ENCODE assay signal across 8 mouse cellular contexts in the genomic region with DNA sequence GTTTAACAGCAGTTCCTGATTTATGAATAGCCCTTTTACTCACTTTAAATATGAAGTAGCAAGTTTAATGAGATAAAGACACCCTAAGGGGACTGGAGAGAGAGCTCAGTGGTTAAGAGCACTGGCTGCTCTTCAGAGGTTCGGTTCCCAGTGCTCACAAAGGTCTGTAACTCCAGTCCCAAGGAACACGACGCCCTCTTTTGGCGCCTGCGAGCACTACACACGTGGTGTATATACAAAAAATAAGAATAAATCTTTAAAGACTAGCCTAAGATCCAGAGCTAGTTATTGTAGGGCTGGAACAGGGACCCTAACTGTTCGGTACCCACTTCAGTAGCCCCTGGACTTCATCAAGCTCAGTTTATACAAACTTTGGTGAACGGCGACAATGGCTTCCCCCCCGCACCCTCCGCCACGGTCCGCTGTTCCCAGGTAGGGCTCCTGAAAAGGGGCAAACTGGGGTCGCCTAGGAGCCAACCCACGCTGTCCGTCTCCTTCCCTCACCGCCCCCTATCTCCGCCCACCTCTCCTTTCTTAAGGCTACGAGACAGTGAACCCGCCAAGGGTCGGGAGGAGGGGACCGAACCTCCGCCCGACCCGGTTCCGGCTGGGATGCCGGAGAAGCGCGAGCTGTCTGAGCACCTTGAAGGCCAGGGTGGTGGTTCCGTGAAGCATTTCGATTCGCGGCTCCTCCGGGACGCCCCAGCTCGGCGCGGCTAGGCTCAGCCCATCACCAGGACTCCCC. TPM values are rescaled to one million over a fixed set of nuclear protein-coding genes. Genes with fewer than 3 reads are reported as not detected.
DNase-seq lines count a peak whose midpoint lies in the region; ATAC-seq and TF ChIP-seq lines count a peak whose summit lies in the region.

No protein-coding gene starts in this region.

- H3K4me1 ChIP-seq in kidney, adult 2 months (ENCODE audit: control insufficient read depth, insufficient read depth, low read length): no peaks in the 10 kb centered on the region
- H3K4me1 ChIP-seq in ES-E14 (ENCODE audit: control insufficient read depth in 2 of 2, insufficient read depth in 2 of 2, low read length in 2 of 2, poor library complexity in 1 of 2): peaks cover 0 to 6% of the 10 kb centered on the region in 2 experiments; a peak in 2 of 4 replicates
- H3K4me1 ChIP-seq in limb, embryonic 12.5 days (replicated peaks): peaks cover 12% of the 10 kb centered on the region
- H3K4me1 ChIP-seq in neural tube, embryonic 11.5 days (ENCODE audit: control insufficient read depth, insufficient read depth, low read length): no peaks in the 10 kb centered on the region

- no peak for TF ChIP-seq POLR2A in kidney, adult 2 months (IDR thresholded peaks at IDR 0.05; ENCODE audit: low read depth, low read length)

- 1% methylated on average over 38 of the region's 38 CpGs for WGBS in kidney, adult 2 months
- WGBS in limb, embryonic 12.5 days: 2% methylated on average over 38 of the region's 38 CpGs
- 2% methylated on average over 38 of the region's 38 CpGs for WGBS in neural tube, embryonic 11.5 days

- TF ChIP-seq CTCF in kidney, adult 2 months (conservative IDR thresholded peaks at IDR 0.05; ENCODE audit: insufficient read depth, insufficient read length, low read depth, low read length): no peak

- peak overlapping the region; percentile 98 for H3K4me3 ChIP-seq in kidney, adult 2 months (ENCODE audit: insufficient read depth, low read depth, low read length)
- peak overlapping the region; percentile 90 to 91 for H3K4me3 ChIP-seq in ES-E14 (ENCODE audit: insufficient read depth in 1 of 2, low read depth in 1 of 2, low read length in 2 of 2, poor library complexity in 1 of 2, severe bottlenecking in 1 of 2)
- peak overlapping the region; percentile 83 for H3K4me3 ChIP-seq in limb, embryonic 12.5 days (replicated peaks)
- peak overlapping the region; percentile 89 for H3K4me3 ChIP-seq in neural tube, embryonic 11.5 days (ENCODE audit: low read depth, low read length)

- ATAC-seq in erythroblast, adult 5-6 weeks (replicated peaks; ENCODE audit: low FRiP score, poor library complexity, severe bottlenecking): peak; percentile 71
- peak; percentile 34; the same call in 1 of the 2 replicates for ATAC-seq in limb, embryonic 12.5 days (ENCODE audit: insufficient number of reproducible peaks, insufficient read depth, low FRiP score, low TSS enrichment, low read depth)
- ATAC-seq in neural tube, embryonic 11.5 days (ENCODE audit: insufficient read depth, low FRiP score, low TSS enrichment): peak; percentile 58

- H3K27ac ChIP-seq in kidney, adult 2 months (ENCODE audit: insufficient read depth, low read depth, low read length): peak overlapping the region; percentile 58
- H3K27ac ChIP-seq in ES-E14 (ENCODE audit: insufficient read depth, low read depth, low read length, poor library complexity, severe bottlenecking): peak overlapping the region; percentile 65
- H3K27ac ChIP-seq in limb, embryonic 12.5 days: peak overlapping the region; percentile 86
- H3K27ac ChIP-seq in neural tube, embryonic 11.5 days (ENCODE audit: low read depth, low read length): peak overlapping the region; percentile 70

- H3K4me2 ChIP-seq in limb, embryonic 12.5 days: peak overlapping the region; percentile 68
- peak overlapping the region; percentile 69 for H3K4me2 ChIP-seq in neural tube, embryonic 11.5 days (ENCODE audit: low read depth)

- H3K9ac ChIP-seq in ES-E14 (ENCODE audit: insufficient read depth, low read depth, low read length, poor library complexity, severe bottlenecking): peak overlapping the region; percentile 90
- H3K9ac ChIP-seq in limb, embryonic 12.5 days (replicated peaks): peak overlapping the region; percentile 89
- H3K9ac ChIP-seq in neural tube, embryonic 11.5 days (ENCODE audit: low read length): peak overlapping the region; percentile 92

- H3K36me3 ChIP-seq in kidney, adult 2 months (ENCODE audit: control insufficient read depth, insufficient read depth, low read length): peaks cover 1% of the 10 kb centered on the region; the same call in 1 of the 2 replicates
- peaks cover 27% of the 10 kb centered on the region for H3K36me3 ChIP-seq in ES-E14 (ENCODE audit: control insufficient read depth, insufficient read depth, low read length, poor library complexity, severe bottlenecking)
- H3K36me3 ChIP-seq in limb, embryonic 12.5 days: peaks cover 37% of the 10 kb centered on the region
- peaks cover 3% of the 10 kb centered on the region; the same call in 1 of the 2 replicates for H3K36me3 ChIP-seq in neural tube, embryonic 11.5 days (ENCODE audit: control insufficient read depth, insufficient read depth, low read length)

- no peak for DNase-seq in kidney, adult 2 months
- no peak for DNase-seq in kidney, postnatal 10 days
- DNase-seq in ES-E14 (ENCODE audit: low read depth, low spot score): peak; percentile 52
- DNase-seq in neural tube, embryonic 11.5 days (ENCODE audit: low spot score): peak; percentile 44
- DNase-seq in c-Kit-positive CD71-positive TER-119-positive erythroid progenitor cells, embryonic 14.5 days (ENCODE audit: low spot score): no peak
- no peak for DNase-seq in left cerebral cortex, adult 18-20 months (ENCODE audit: low spot score in 2 of 2)

- no peaks in the 10 kb centered on the region for H3K9me3 ChIP-seq in ES-E14 (ENCODE audit: control insufficient read depth, insufficient read depth, low read depth, low read length)
- no peaks in the 10 kb centered on the region for H3K9me3 ChIP-seq in limb, embryonic 12.5 days
- no peaks in the 10 kb centered on the region for H3K9me3 ChIP-seq in neural tube, embryonic 11.5 days (ENCODE audit: control insufficient read depth, low read length)

- in situ Hi-C loops in ES-E14 (cut with MboI; ENCODE audit: low sequenced_read_pairs in 2 of 2, unreplicated experiment in 2 of 2): no loop called here

- no peaks in the 10 kb centered on the region for H3K27me3 ChIP-seq in kidney, adult 2 months (replicated peaks; ENCODE audit: control insufficient read depth, insufficient read depth, low read length)
- H3K27me3 ChIP-seq in limb, embryonic 12.5 days: no peaks in the 10 kb centered on the region
- no peaks in the 10 kb centered on the region for H3K27me3 ChIP-seq in neural tube, embryonic 11.5 days (ENCODE audit: control insufficient read depth, insufficient read depth, low read length)

TF ChIP-seq in ES-E14, 5 proteins besides CTCF, POLR2A, EP300 and RAD21:
- TF ChIP-seq MAFK (IDR thresholded peaks at IDR 0.05; ENCODE audit: insufficient read depth, low read depth, low read length) (no peak), HCFC1 (IDR thresholded peaks at IDR 0.05; ENCODE audit: borderline replicate concordance, insufficient read depth, low read length) (no peak), CHD2 (IDR thresholded peaks at IDR 0.05; ENCODE audit: low read depth, low read length) (no peak), ZC3H11A (IDR thresholded peaks at IDR 0.05; ENCODE audit: borderline replicate concordance, low read depth, low read length) (no peak), ZNF384 (IDR thresholded peaks at IDR 0.05; ENCODE audit: low read depth, low read length) (no peak)

RNA-seq across cellular contexts. Expression of a gene that starts 0.5 kb away (rescaled TPM):
- 244 and 276 TPM in 2 replicates for polyA plus RNA-seq in kidney, adult 2 months (2012; rRNA removed)
- 202 and 317 TPM in 2 replicates for total RNA-seq in ES-E14 (2012; rRNA removed)
- 47.7 and 51.0 TPM in 2 replicates for total RNA-seq in erythroblast, adult 5-6 weeks (2015; ENCODE audit: low replicate concordance)
- total RNA-seq in erythroblast, adult 5-6 weeks (2017; ENCODE audit: low replicate concordance): 12.9 and 18.1 TPM in 2 replicates
- 410 and 432 TPM in 2 replicates for polyA plus RNA-seq in limb, embryonic 12.5 days (2016; fragmentation: Nextera tagmentation; extraction: Ambion mirVana)
- polyA plus RNA-seq in neural tube, embryonic 11.5 days (2014; fragmentation: Nextera tagmentation; extraction: Ambion mirVana): 444 and 470 TPM in 2 replicates
- total RNA-seq in left cerebral cortex, adult 18-20 months (2021): 100 to 1,000 TPM; 176 to 178 TPM

RNA-seq across cellular contexts. Expression of a gene that starts 3.9 kb away (rescaled TPM):
- polyA plus RNA-seq in kidney, adult 2 months (2012; rRNA removed): not detected in 2 replicates
- 0.11 TPM in 1 of 2 replicates, not detected in the other for total RNA-seq in ES-E14 (2012; rRNA removed)
- total RNA-seq in erythroblast, adult 5-6 weeks (2015; ENCODE audit: low replicate concordance): not detected in 2 replicates
- total RNA-seq in erythroblast, adult 5-6 weeks (2017; ENCODE audit: low replicate concordance): 0.26 TPM in 1 of 2 replicates, not detected in the other
- polyA plus RNA-seq in limb, embryonic 12.5 days (2016; fragmentation: Nextera tagmentation; extraction: Ambion mirVana): 0.06 and 0.29 TPM in 2 replicates
- polyA plus RNA-seq in neural tube, embryonic 11.5 days (2014; fragmentation: Nextera tagmentation; extraction: Ambion mirVana): 0.08 TPM in 1 of 2 replicates, not detected in the other
- total RNA-seq in left cerebral cortex, adult 18-20 months (2021): under 1 TPM in 1 of 2 experiments, not detected in 1; 0.16 TPM

RNA-seq across cellular contexts. Expression of a gene that starts 11.5 kb away (rescaled TPM):
- polyA plus RNA-seq in kidney, adult 2 months (2012; rRNA removed): 6.5 and 8.1 TPM in 2 replicates
- 4.8 and 6.4 TPM in 2 replicates for total RNA-seq in ES-E14 (2012; rRNA removed)
- 1.3 and 4.4 TPM in 2 replicates for total RNA-seq in erythroblast, adult 5-6 weeks (2015; ENCODE audit: low replicate concordance)
- total RNA-seq in erythroblast, adult 5-6 weeks (2017; ENCODE audit: low replicate concordance): 1.0 and 1.4 TPM in 2 replicates
- polyA plus RNA-seq in limb, embryonic 12.5 days (2016; fragmentation: Nextera tagmentation; extraction: Ambion mirVana): 9.7 and 10.7 TPM in 2 replicates
- 8.1 and 8.9 TPM in 2 replicates for polyA plus RNA-seq in neural tube, embryonic 11.5 days (2014; fragmentation: Nextera tagmentation; extraction: Ambion mirVana)
- total RNA-seq in left cerebral cortex, adult 18-20 months (2021): 1 to 10 TPM; 8.3 to 9.3 TPM

RNA-seq across cellular contexts. Expression of a gene that starts 23.4 kb away (rescaled TPM):
- polyA plus RNA-seq in kidney, adult 2 months (2012; rRNA removed): not detected in 2 replicates
- not detected in 2 replicates for total RNA-seq in ES-E14 (2012; rRNA removed)
- not detected in 2 replicates for total RNA-seq in erythroblast, adult 5-6 weeks (2015; ENCODE audit: low replicate concordance)
- not detected in 2 replicates for total RNA-seq in erythroblast, adult 5-6 weeks (2017; ENCODE audit: low replicate concordance)
- polyA plus RNA-seq in limb, embryonic 12.5 days (2016; fragmentation: Nextera tagmentation; extraction: Ambion mirVana): not detected in 2 replicates
- not detected in 2 replicates for polyA plus RNA-seq in neural tube, embryonic 11.5 days (2014; fragmentation: Nextera tagmentation; extraction: Ambion mirVana)
- not detected for total RNA-seq in left cerebral cortex, adult 18-20 months (2021)

RNA-seq across cellular contexts. Expression of a gene that starts 23.8 kb away (rescaled TPM):
- 1.2 and 1.5 TPM in 2 replicates for polyA plus RNA-seq in kidney, adult 2 months (2012; rRNA removed)
- 3.2 and 6.3 TPM in 2 replicates for total RNA-seq in ES-E14 (2012; rRNA removed)
- total RNA-seq in erythroblast, adult 5-6 weeks (2015; ENCODE audit: low replicate concordance): 1.3 and 1.5 TPM in 2 replicates
- total RNA-seq in erythroblast, adult 5-6 weeks (2017; ENCODE audit: low replicate concordance): 2.4 and 5.0 TPM in 2 replicates
- polyA plus RNA-seq in limb, embryonic 12.5 days (2016; fragmentation: Nextera tagmentation; extraction: Ambion mirVana): 11.8 and 12.9 TPM in 2 replicates
- polyA plus RNA-seq in neural tube, embryonic 11.5 days (2014; fragmentation: Nextera tagmentation; extraction: Ambion mirVana): 6.8 and 9.7 TPM in 2 replicates
- total RNA-seq in left cerebral cortex, adult 18-20 months (2021): 1 to 10 TPM; 8.4 to 9.2 TPM

Comparison
In these comparisons a context has a peak if more than half of its experiments do, and no peak if none do; other contexts are left out.
1. DNase-seq: peak in ES-E14 (single experiment) and neural tube, embryonic 11.5 days (single experiment); none in kidney, adult 2 months (single experiment), kidney, postnatal 10 days (single experiment), c-Kit-positive CD71-positive TER-119-positive erythroid progenitor cells, embryonic 14.5 days (single experiment) and left cerebral cortex, adult 18-20 months (0 of 2).
2. Peak in every context shown above with its lines, with median percentiles within 50 percentile points of each other: H3K27ac ChIP-seq, H3K4me3 ChIP-seq, H3K9ac ChIP-seq and ATAC-seq.